Mouse (Mus musculus) forebrain, embryonic 16.5 days (tissue): Measurements from ENCODE around the gene Zfp326. TPM values are rescaled to one million over a fixed set of nuclear protein-coding genes. Genes with fewer than 3 reads are reported as not detected.

Experiments
- ATAC-seq: fragments of 200-750 bp; cut with Nextera tagmentation; 2 replicates; pipeline ENCODE4 v1.8.0; 2017; ENCODE audit warnings: mild to moderate bottlenecking, moderate library complexity
- H3K27ac ChIP-seq: fragments of 300-500 bp; sonication (generic); 2 replicates; pipeline ENCODE4 v1.5.1; 2014; ENCODE audit warnings: low read length, control low read depth
- H3K27me3 ChIP-seq: fragments of 300-500 bp; sonication (generic); replicated peaks from 2 replicates; pipeline ENCODE4 v1.6.1; 2014; ENCODE audit warnings: low read length; ENCODE audit not compliant: control insufficient read depth, insufficient read depth
- H3K36me3 ChIP-seq: fragments of 300-500 bp; sonication (generic); 2 replicates; pipeline ENCODE4 v1.6.1; 2014; ENCODE audit not compliant: control insufficient read depth, insufficient read depth
- H3K4me1 ChIP-seq: fragments of 300-500 bp; sonication (generic); replicated peaks from 2 replicates; pipeline ENCODE4 v1.6.1; 2014; ENCODE audit warnings: low read length; ENCODE audit not compliant: control insufficient read depth, insufficient read depth
- H3K4me2 ChIP-seq: fragments of 300-500 bp; sonication (generic); 2 replicates; pipeline ENCODE4 v1.6.1; 2014; ENCODE audit warnings: mild to moderate bottlenecking, low read length, control low read depth
- H3K4me3 ChIP-seq: fragments of 300-500 bp; sonication (generic); replicated peaks from 2 replicates; pipeline ENCODE4 v1.5.1; 2014; ENCODE audit warnings: mild to moderate bottlenecking, low read length, control low read depth
- H3K9ac ChIP-seq: fragments of 300-500 bp; sonication (generic); replicated peaks from 2 replicates; pipeline ENCODE4 v1.6.1; 2014; ENCODE audit warnings: low read depth, low read length, control low read depth
- H3K9me3 ChIP-seq: fragments of 300-500 bp; sonication (generic); 2 replicates; pipeline ENCODE4 v1.6.1; 2016; ENCODE audit warnings: low read length; ENCODE audit not compliant: control insufficient read depth
- WGBS: fragments of 180-500 bp; shearing (Covaris S2); extraction: QIAGEN DNeasy Blood & Tissue Kit; methylation state at CpG from one replicate; pipeline ENCODE4 v1.1.7; 2014; 5-methylcytosine and 5-hydroxymethylcytosine counted together
- polyA plus RNA-seq: library from polyadenylated mRNA; unstranded; fragments of >200 nt; fragmentation: Nextera tagmentation; extraction: Ambion mirVana; gene quantifications from 2 replicates; pipeline ENCODE4 v1.2.1, GENCODE M21; 2015

Gene Zfp326
- polyA plus RNA-seq = 50.0 and 56.3 TPM in 2 replicates

- peak; percentile 96 for ATAC-seq
- peak within 1 kb of the TSS; percentile 79 for H3K27ac ChIP-seq
- H3K36me3 ChIP-seq = no peaks in the 10 kb centered on the region
- 0% methylated on average over 74 of the region's 83 CpGs for WGBS
- no peaks in the 10 kb centered on the region for H3K9me3 ChIP-seq
- H3K4me2 ChIP-seq = peak within 1 kb of the TSS; percentile 91
- H3K27me3 ChIP-seq = no peaks in the 10 kb centered on the region
- H3K4me1 ChIP-seq = peaks cover 19% of the 10 kb centered on the region
- H3K9ac ChIP-seq = peak within 1 kb of the TSS; percentile 99
- peak within 1 kb of the TSS; percentile 56 for H3K4me3 ChIP-seq
These were observed at the start of gene Zfp326 for GRCm38 (mm10) chr5:105876068-105876924. Gene Zfp326 (plus strand): TSS chr5:105876565.

DNA sequence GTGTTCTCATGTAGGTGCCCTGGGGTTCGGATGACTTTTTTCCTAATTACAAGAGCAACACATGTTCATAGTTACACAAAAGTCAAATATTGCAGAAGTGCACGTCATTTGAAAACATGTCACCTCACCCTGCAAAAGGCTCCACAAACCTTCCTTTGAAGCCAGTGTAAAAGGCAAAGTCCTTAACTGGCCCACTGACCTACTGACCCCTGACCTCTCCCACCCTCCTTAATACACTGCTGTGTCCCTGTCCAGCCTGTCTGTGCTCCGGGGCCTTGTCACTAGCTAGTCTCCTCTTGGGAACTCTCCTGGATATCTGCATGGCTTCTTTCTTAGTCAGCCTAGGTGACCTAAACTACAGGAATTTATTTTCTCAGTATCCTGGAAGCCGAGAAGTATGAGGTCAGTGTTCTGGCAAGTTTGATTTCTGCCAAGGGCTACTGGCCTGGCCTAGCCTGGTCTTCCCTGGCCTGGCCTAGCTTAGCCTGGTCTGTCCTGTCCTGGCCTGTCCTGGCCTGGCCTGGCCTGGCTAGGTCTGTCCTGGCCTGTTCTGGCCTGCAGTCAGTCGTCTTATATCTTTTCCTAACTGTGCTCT is 49.4 kb upstream of the Zfp326 start:
- Histone ChIP-seq H3K4me2 (no peak overlapping the region), H3K27me3 (no peaks in the 10 kb centered on the region), H3K27ac (no peak overlapping the region), H3K36me3 (no peaks in the 10 kb centered on the region), H3K4me1 (peaks cover 7% of the 10 kb centered on the region), H3K4me3 (no peak overlapping the region), H3K9me3 (no peaks in the 10 kb centered on the region), H3K9ac (no peak overlapping the region)
- no peak for ATAC-seq
- WGBS = 79% methylated on average over 5 of the region's 5 CpGs

DNA sequence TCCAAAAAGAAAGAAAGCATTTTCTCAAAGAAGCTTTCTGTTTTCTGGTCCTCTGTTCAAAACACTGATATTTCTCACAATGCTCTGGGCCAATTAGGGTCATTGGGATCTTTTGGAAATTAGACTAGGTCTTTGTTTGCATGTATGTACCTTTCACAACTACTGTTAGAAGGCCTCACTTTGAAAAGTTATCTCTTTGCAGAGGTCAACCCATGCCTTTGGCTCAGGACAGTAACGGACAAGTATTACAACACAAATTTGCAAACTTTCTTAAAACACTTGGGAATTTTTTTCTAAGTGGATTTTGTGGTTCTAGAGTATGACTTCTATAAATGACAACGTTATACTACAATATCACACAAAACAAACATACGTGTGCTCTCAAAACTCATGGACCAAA is 48.3 kb upstream of the Zfp326 start:
- Histone ChIP-seq H3K9ac (no peak overlapping the region), H3K4me3 (no peak overlapping the region), H3K4me2 (no peak overlapping the region), H3K36me3 (no peaks in the 10 kb centered on the region), H3K4me1 (peaks cover 3% of the 10 kb centered on the region), H3K9me3 (no peaks in the 10 kb centered on the region), H3K27ac (no peak overlapping the region), H3K27me3 (no peaks in the 10 kb centered on the region)
- WGBS = 94% methylated on average over 3 of the region's 3 CpGs
- ATAC-seq = no peak

GRCm38 (mm10) chr5:105829008-105829586 is 47.3 kb upstream of the Zfp326 start:
- no peaks in the 10 kb centered on the region for H3K36me3 ChIP-seq
- no peak for ATAC-seq
- no peak overlapping the region for H3K4me2 ChIP-seq
- H3K27me3 ChIP-seq = no peaks in the 10 kb centered on the region
- H3K9me3 ChIP-seq = no peaks in the 10 kb centered on the region
- no peak overlapping the region for H3K27ac ChIP-seq
- no peaks in the 10 kb centered on the region for H3K4me1 ChIP-seq
- H3K4me3 ChIP-seq = no peak overlapping the region
- no peak overlapping the region for H3K9ac ChIP-seq
- 33% methylated on average over 7 of the region's 7 CpGs for WGBS

- Histone ChIP-seq H3K9me3 (no peaks in the 10 kb centered on the region), H3K27ac (no peak overlapping the region), H3K27me3 (no peaks in the 10 kb centered on the region), H3K9ac (no peak overlapping the region), H3K4me3 (no peak overlapping the region), H3K4me1 (no peaks in the 10 kb centered on the region), H3K36me3 (no peaks in the 10 kb centered on the region), H3K4me2 (no peak overlapping the region)
- WGBS = 82% methylated on average over 7 of the region's 7 CpGs
- ATAC-seq = no peak
These were observed 44.2 kb upstream of the Zfp326 start for GRCm38 (mm10) chr5:105832140-105832539.

- no peak for ATAC-seq
- no peaks in the 10 kb centered on the region for H3K27me3 ChIP-seq
- H3K4me2 ChIP-seq = no peak overlapping the region
- no peak overlapping the region for H3K9ac ChIP-seq
- WGBS = 71% methylated on average over 3 of the region's 3 CpGs
- H3K27ac ChIP-seq = no peak overlapping the region
- no peak overlapping the region for H3K4me3 ChIP-seq
- H3K4me1 ChIP-seq = no peaks in the 10 kb centered on the region
- H3K9me3 ChIP-seq = no peaks in the 10 kb centered on the region
- H3K36me3 ChIP-seq = no peaks in the 10 kb centered on the region
These were observed 42.4 kb upstream of the Zfp326 start for GRCm38 (mm10) chr5:105833923-105834322.

DNA sequence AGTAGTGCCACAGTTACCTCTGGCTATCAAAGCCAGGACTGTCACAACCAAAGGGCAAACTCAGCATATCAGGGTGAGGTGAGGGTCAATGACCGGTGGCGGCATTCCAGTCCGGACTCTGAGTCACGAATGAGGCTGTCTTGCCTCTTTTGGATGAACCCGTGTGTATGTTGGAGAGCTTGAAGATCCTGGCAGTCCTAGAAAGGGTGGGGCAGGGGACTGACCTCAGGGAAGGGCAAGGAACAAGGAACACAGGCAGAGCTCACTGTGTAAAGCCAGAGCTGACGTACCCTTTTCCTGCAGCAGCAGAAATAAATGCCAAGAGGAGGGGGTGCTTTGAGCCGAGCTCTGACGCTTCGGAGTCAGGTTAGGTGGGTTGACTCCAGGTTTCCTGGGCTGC is 40.4 kb upstream of the Zfp326 start:
- Histone ChIP-seq H3K4me2 (no peak overlapping the region), H3K9me3 (no peaks in the 10 kb centered on the region), H3K27ac (no peak overlapping the region), H3K27me3 (no peaks in the 10 kb centered on the region), H3K36me3 (no peaks in the 10 kb centered on the region), H3K4me1 (no peaks in the 10 kb centered on the region), H3K9ac (no peak overlapping the region), H3K4me3 (no peak overlapping the region)
- ATAC-seq = no peak
- WGBS = 85% methylated on average over 9 of the region's 9 CpGs

DNA sequence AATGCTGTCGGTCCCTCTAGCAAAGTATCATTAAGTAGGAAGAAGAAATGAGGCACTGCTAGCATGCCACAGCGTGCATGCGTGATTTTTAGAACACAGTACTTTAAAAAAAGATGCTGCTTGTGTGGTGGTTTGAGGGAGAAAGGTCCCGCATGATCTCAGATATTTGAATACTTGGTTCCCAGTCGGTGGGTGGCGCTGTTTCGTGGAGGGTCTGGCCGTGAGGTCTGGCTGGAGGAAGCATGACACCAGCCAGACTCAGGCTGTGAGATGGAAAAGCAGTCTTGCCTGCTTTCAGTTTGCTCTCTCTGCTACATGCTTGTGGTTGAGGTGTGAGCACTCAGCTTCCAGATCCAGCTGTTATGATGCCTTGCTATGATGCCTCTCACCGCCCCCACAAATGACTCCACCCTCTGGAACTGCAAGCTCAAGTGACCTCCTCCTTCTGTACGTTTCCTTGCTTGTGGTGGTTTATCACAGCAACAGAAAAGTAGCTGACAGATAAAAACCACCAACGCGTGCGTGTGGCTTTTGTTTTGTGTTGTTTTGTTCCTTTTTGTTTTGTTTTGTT is 36.5 kb upstream of the Zfp326 start:
- no peak overlapping the region for H3K4me2 ChIP-seq
- no peaks in the 10 kb centered on the region for H3K27me3 ChIP-seq
- H3K9ac ChIP-seq = no peak overlapping the region
- no peaks in the 10 kb centered on the region for H3K9me3 ChIP-seq
- ATAC-seq = no peak
- no peak overlapping the region for H3K27ac ChIP-seq
- H3K4me3 ChIP-seq = no peak overlapping the region
- H3K4me1 ChIP-seq = no peaks in the 10 kb centered on the region
- 76% methylated on average over 13 of the region's 13 CpGs for WGBS
- no peaks in the 10 kb centered on the region for H3K36me3 ChIP-seq

DNA sequence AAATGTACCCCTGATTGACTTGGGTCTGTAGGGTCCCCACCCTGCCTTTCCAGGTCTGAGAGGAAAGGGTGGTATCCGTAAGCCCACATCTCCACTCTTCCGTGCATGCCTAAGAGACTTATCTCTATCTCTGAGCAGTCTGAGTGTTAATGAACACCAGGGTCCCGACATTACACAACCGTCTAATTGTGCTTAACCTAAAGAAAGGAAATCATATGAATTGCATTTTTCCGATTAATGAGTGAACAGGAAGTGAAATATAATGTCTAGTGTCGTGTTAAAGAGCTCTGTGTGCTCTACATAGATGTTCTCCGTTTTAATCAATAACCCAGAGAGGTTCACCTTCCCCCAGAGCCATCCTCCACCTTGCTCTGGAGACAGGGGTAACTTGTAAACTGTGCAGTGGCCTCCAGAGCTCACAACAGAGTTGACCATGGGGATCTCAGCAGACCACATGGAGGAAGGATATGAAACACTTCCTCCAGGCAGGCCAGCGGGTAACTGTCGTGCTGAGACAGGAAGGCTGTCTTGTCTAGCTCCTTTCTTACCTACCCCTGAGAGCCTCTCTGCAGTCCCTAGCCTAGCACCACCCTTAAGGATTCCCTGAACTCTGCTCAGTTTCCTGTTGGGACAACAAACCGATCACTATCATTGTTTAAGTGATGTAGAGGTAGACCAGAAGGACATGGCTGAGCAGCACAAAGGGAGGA is 32.2 kb upstream of the Zfp326 start:
- H3K9me3 ChIP-seq = no peaks in the 10 kb centered on the region
- H3K27ac ChIP-seq = no peak overlapping the region
- no peak overlapping the region for H3K4me3 ChIP-seq
- H3K4me2 ChIP-seq = no peak overlapping the region
- no peak overlapping the region for H3K9ac ChIP-seq
- no peaks in the 10 kb centered on the region for H3K36me3 ChIP-seq
- ATAC-seq = no peak
- WGBS = 87% methylated on average over 10 of the region's 10 CpGs
- H3K4me1 ChIP-seq = no peaks in the 10 kb centered on the region; the same call in 1 of the 2 replicates
- H3K27me3 ChIP-seq = no peaks in the 10 kb centered on the region
